Mouse (Mus musculus) neural tube, embryonic 12.5 days (tissue): ENCODE data around the gene Kcnj10. TPM values are rescaled to one million over a fixed set of nuclear protein-coding genes. Genes with fewer than 3 reads are reported as not detected.
A peak's percentile ranks its signal among the peaks of the same experiment; 100 is the strongest.

Experiments used
- ATAC-seq: fragments of 200-750 bp; cut with Nextera tagmentation; 2 replicates; pipeline ENCODE4 v1.8.0; 2017; ENCODE audit warnings: low read depth, mild to moderate bottlenecking, moderate TSS enrichment, moderate library complexity; ENCODE audit not compliant: low FRiP score
- H3K27ac ChIP-seq: fragments of 300-500 bp; sonication (generic); 2 replicates; pipeline ENCODE4 v1.5.1; 2016
- H3K27me3 ChIP-seq: fragments of 300-500 bp; sonication (generic); replicated peaks from 2 replicates; pipeline ENCODE4 v1.6.1; 2016; ENCODE audit warnings: mild to moderate bottlenecking
- H3K36me3 ChIP-seq: fragments of 300-500 bp; sonication (generic); 2 replicates; pipeline ENCODE4 v1.6.1; 2016; ENCODE audit warnings: mild to moderate bottlenecking
- H3K4me1 ChIP-seq: fragments of 300-500 bp; sonication (generic); 2 replicates; pipeline ENCODE4 v1.6.1; 2016
- H3K4me2 ChIP-seq: fragments of 300-500 bp; sonication (generic); replicated peaks from 2 replicates; pipeline ENCODE4 v1.6.1; 2016; ENCODE audit warnings: mild to moderate bottlenecking
- H3K4me3 ChIP-seq: fragments of 300-500 bp; sonication (generic); 2 replicates; pipeline ENCODE4 v1.5.1; 2016
- H3K9ac ChIP-seq: fragments of 300-500 bp; sonication (generic); 2 replicates; pipeline ENCODE4 v1.6.1; 2016; ENCODE audit warnings: mild to moderate bottlenecking
- H3K9me3 ChIP-seq: fragments of 300-500 bp; sonication (generic); 2 replicates; pipeline ENCODE4 v1.6.1; 2016; ENCODE audit warnings: mild to moderate bottlenecking
- WGBS: fragments of 180-500 bp; shearing (Covaris S2); methylation state at CpG from one replicate; pipeline ENCODE4 v1.1.7; 2016; 5-methylcytosine and 5-hydroxymethylcytosine counted together
- polyA plus RNA-seq: library from polyadenylated mRNA; unstranded; fragments of >200 nt; fragmentation: Nextera tagmentation; extraction: Ambion mirVana; gene quantifications from 2 replicates; pipeline ENCODE4 v1.2.1, GENCODE M21; 2016

Gene Kcnj10
- polyA plus RNA-seq, 1 experiment from 2014 or later = 1.3 TPM

DNA sequence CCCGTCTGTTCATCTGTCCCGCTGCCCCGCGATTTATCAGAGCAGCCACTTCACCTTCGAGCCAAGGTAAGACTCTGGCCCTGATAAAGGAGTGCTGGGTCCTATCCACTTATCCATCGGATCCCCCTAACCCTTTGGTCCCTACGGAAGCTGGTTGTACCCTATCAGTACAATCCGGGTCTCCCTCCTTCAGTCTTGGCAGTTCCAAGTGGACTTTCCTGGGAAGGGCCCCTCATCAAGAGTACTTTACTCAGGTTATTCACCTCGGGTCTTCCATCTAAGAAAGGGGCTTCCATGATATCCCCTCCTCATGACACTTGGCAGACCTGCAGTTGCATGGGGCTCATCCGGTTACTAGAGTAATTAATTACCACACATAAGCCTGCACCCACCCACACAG is 376 bp downstream of the Kcnj10 start:
- Histone ChIP-seq H3K36me3 (no peaks in the 10 kb centered on the region), H3K27me3 (peaks cover 11% of the 10 kb centered on the region; the same call in 1 of the 2 replicates), H3K4me2 (peak overlapping the region; percentile 68), H3K27ac (no peak overlapping the region), H3K4me3 (peak overlapping the region; percentile 55), H3K9ac (peak overlapping the region; percentile 48; the same call in 1 of the 2 replicates), H3K9me3 (no peaks in the 10 kb centered on the region), H3K4me1 (peaks cover 30% of the 10 kb centered on the region)
- peak; percentile 21 for ATAC-seq
- WGBS = 19% methylated on average over 10 of the region's 10 CpGs

DNA sequence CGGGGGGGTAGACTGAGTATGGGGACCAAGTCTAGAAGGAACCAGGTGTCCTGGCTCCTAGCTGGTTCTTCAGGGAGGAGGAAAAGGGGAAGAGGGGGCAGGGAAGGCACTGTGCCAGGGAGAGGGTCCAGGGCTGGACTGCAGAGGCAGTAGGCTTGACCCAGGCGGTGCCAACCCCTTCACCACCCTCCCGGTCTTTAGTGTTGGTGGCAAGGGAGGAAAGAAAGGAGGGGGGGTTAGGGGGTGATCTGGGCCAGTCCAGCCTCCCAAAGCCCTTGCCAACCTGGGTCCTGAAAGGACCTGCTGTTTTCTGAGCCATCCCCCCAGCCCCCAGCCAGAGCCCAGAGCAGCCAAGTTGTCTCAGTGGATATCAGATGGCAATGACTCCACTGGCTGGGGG is 1.7 kb downstream of the Kcnj10 start:
- H3K36me3 ChIP-seq = no peaks in the 10 kb centered on the region
- peaks cover 30% of the 10 kb centered on the region for H3K4me1 ChIP-seq
- no peaks in the 10 kb centered on the region for H3K9me3 ChIP-seq
- H3K27ac ChIP-seq = no peak overlapping the region
- WGBS = 90% methylated on average over 3 of the region's 3 CpGs
- H3K4me2 ChIP-seq = peak overlapping the region; percentile 68
- H3K27me3 ChIP-seq = peaks cover 11% of the 10 kb centered on the region; the same call in 1 of the 2 replicates
- no peak for ATAC-seq
- H3K4me3 ChIP-seq = no peak overlapping the region
- H3K9ac ChIP-seq = 0 out of 2 replicates have a peak overlapping the region, but pooled peaks have one; percentile 5

DNA sequence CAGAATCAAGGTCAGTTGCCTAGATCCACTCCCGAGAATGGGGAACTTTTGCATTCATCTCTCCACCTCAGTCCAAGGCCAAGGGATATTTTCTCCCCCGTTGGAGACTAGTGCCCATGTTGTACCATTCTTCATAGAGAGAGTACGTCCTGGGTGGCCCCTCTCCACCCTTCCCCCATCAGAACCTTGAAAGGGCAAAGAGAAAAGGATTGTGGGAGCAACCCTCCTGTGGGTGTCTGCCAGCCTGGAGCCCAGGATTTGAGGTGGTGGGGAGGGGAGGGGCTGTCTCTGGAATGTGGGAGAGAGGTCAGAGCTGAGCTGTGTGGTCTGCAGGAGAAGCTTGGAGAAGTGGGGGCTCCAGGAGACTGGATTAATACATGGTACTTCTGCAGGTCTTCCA is 2.9 kb downstream of the Kcnj10 start:
- H3K4me1 ChIP-seq = peaks cover 30% of the 10 kb centered on the region
- H3K36me3 ChIP-seq = no peaks in the 10 kb centered on the region
- no peak overlapping the region for H3K9ac ChIP-seq
- no peak overlapping the region for H3K27ac ChIP-seq
- H3K27me3 ChIP-seq = peaks cover 11% of the 10 kb centered on the region; the same call in 1 of the 2 replicates
- ATAC-seq = no peak
- no peak overlapping the region for H3K4me3 ChIP-seq
- 57% methylated on average over 3 of the region's 3 CpGs for WGBS
- no peak overlapping the region for H3K4me2 ChIP-seq
- no peaks in the 10 kb centered on the region for H3K9me3 ChIP-seq

DNA sequence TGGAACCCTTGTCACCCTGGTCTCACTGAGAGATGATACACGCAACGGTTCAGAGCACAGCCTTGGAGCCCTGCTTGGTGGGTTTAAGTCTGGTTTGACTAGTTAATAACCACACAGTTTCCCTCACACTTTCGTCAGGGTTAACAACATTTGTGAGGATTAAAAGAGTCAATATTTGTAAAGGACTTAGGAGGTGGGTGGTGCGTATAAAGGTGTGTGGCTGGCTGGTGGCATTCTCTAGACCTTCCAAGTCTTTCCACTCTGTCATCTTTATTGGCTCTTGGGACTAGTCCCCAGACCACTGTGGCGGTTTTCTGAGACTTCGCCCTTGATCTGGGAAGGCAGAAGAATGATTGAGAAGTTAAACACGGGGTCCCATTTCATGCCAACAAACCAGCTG is 3.8 kb downstream of the Kcnj10 start:
- Histone ChIP-seq H3K27ac (no peak overlapping the region), H3K4me1 (peaks cover 39% of the 10 kb centered on the region)
- WGBS = 88% methylated on average over 7 of the region's 7 CpGs

DNA sequence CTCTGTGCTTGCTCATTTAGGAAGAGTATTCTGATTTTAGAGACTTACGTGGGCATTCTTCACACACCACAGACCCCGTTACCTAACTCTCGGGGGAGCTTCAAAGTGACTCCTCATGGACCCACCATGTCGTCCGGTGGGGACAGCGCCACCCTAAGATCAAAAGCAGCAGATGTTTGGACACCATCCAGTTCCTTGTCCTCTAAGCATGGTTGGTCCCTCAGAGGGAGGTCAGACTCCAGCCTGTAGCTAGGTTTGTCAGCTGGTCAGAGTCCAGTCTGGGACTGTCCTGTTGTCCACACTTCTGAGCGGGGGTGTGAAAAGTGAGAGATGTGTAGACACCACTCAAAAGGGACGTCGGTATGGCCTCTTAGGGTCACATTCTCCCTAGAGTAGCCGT is 5.7 kb downstream of the Kcnj10 start:
- H3K4me3 ChIP-seq = no peak overlapping the region
- H3K9ac ChIP-seq = no peak overlapping the region
- WGBS = 89% methylated on average over 10 of the region's 10 CpGs
- H3K27ac ChIP-seq = no peak overlapping the region
- no peaks in the 10 kb centered on the region for H3K9me3 ChIP-seq
- H3K4me2 ChIP-seq = no peak overlapping the region
- no peak for ATAC-seq
- peaks cover 46% of the 10 kb centered on the region for H3K4me1 ChIP-seq
- H3K27me3 ChIP-seq = peaks cover 5% of the 10 kb centered on the region; the same call in 1 of the 2 replicates
- no peaks in the 10 kb centered on the region for H3K36me3 ChIP-seq

More for the DNA sequence above, 3.8 kb downstream of the Kcnj10 start:
- Histone ChIP-seq H3K4me2 (no peak overlapping the region), H3K9me3 (no peaks in the 10 kb centered on the region), H3K9ac (no peak overlapping the region), H3K27me3 (peaks cover 11% of the 10 kb centered on the region; the same call in 1 of the 2 replicates), H3K4me3 (no peak overlapping the region), H3K36me3 (no peaks in the 10 kb centered on the region)
- ATAC-seq = no peak

DNA sequence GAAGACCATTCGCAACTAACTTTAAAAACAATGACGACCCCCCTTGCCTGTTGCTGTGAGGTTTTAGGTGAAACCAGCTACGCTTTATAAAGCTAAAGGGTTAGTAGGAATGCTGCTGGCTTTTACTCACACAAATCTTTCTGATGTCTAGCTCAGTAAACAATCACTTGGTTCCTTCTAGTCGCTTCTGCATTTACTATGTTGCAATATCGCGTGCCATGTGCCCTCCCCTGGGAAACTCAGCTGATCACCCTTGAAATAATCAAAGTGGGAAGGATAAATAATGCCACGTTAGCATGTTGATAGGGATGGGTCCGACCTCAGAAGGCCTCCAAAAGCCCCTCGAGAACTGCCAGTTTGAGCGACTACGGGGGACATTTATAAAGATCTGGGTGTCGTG is 6.4 kb downstream of the Kcnj10 start:
- no peak overlapping the region for H3K9ac ChIP-seq
- H3K27me3 ChIP-seq = no peaks in the 10 kb centered on the region; the same call in 1 of the 2 replicates
- H3K4me2 ChIP-seq = no peak overlapping the region
- no peak overlapping the region for H3K27ac ChIP-seq
- peaks cover 44% of the 10 kb centered on the region for H3K4me1 ChIP-seq
- H3K36me3 ChIP-seq = no peaks in the 10 kb centered on the region
- H3K4me3 ChIP-seq = no peak overlapping the region
- no peaks in the 10 kb centered on the region for H3K9me3 ChIP-seq
- ATAC-seq = no peak
- 90% methylated on average over 12 of the region's 12 CpGs for WGBS

DNA sequence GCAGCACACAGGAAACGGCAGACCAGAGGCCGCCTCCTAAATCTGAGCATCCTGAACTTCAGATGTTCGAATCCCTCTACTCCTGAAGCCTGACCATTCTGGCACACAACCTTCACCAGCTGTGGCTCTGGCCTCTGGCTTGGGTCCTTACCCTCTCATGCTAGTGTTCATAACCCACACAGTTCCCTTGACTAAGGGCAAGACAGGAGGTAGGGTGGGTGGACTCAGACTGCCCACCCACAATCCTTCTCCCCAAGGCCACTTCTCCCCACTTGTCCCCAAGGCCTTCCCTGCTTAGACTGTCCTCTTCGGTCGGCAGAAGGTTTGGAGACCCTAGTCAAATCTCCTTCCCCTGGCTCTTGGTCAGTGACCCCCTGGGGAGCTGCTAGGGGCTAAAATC is 8.5 kb downstream of the Kcnj10 start:
- H3K4me3 ChIP-seq = no peak overlapping the region
- 37% methylated on average over 5 of the region's 5 CpGs for WGBS
- ATAC-seq = peak; percentile 31
- no peaks in the 10 kb centered on the region for H3K9me3 ChIP-seq
- no peaks in the 10 kb centered on the region for H3K27me3 ChIP-seq
- H3K27ac ChIP-seq = peak overlapping the region; percentile 82
- H3K4me1 ChIP-seq = peaks cover 29% of the 10 kb centered on the region
- peak overlapping the region; percentile 48; the same call in 1 of the 2 replicates for H3K9ac ChIP-seq
- peak overlapping the region; percentile 45 for H3K4me2 ChIP-seq
- no peaks in the 10 kb centered on the region for H3K36me3 ChIP-seq

DNA sequence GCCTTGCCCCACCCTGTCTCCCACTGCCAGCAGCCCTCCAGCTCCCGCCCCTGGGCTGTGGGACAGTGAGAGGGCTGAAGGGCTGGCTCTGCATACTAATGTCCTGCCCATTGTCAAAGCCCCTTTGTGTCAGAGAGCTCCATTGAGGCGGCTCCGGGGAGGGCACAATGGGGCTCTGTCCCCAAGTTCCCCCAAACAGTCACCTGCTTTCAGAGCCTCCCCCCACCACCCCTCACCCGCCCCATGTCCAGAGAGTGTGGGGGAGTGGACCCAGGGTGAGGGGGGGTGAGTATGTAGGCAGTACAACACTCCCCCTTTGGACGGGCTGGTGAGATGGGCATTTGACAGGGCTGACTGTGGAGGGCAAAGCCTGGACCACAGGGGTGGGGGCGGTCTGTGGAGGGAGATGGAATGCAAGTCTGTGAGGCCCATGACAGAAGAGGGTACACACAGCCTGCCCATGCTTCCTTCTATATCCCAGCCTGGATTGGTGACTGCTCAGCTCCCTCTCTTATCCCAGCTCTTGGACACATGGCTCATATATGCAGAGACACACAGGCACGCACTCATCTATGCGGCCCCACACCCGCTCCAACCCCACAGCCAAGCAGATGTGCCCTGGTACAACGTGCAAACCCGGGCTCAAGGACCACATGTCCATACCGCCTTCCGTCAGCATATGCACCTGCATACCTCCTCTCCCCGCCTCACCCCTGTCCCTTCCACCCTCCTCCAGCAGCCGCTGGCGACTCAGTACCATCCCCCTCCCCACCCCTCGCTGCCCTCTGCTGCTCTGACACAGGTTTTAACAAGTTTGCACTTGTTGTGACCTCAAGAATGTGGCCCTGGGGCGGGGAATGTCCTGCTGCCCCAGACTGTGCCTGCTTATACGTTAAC is 9.2 kb downstream of the Kcnj10 start:
- peak overlapping the region; percentile 82 for H3K27ac ChIP-seq
- peak; percentile 97 for ATAC-seq

DNA sequence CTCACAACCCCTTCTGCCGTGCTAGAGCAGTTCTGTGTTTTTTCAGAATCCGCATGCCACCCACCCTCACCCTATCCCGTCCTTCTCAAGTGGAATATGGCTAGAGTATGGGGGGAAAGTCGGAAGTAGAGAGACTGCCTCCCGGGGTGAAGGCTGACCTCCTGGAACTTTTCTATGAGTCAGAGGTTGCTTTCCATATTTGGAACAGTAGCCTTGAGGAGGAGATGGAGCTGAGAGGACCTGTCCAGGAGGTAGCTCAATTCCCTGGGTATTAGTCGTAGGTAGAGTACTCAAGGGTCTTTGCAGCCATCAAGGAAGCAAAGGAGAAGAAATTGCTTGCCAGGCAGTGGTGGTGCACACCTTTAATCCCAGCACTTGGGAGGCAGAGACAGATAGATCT is 11.0 kb downstream of the Kcnj10 start:
- H3K4me2 ChIP-seq = no peak overlapping the region
- WGBS = 74% methylated on average over 6 of the region's 6 CpGs
- no peak overlapping the region for H3K4me3 ChIP-seq
- no peak overlapping the region for H3K9ac ChIP-seq
- H3K27ac ChIP-seq = no peak overlapping the region
- H3K9me3 ChIP-seq = no peaks in the 10 kb centered on the region
- H3K4me1 ChIP-seq = peaks cover 35% of the 10 kb centered on the region
- no peaks in the 10 kb centered on the region for H3K27me3 ChIP-seq
- no peaks in the 10 kb centered on the region for H3K36me3 ChIP-seq
- no peak for ATAC-seq

More for the DNA sequence above, 9.2 kb downstream of the Kcnj10 start:
- Histone ChIP-seq H3K27me3 (no peaks in the 10 kb centered on the region), H3K9me3 (no peaks in the 10 kb centered on the region), H3K4me3 (no peak overlapping the region), H3K9ac (peak overlapping the region; percentile 48; the same call in 1 of the 2 replicates), H3K36me3 (no peaks in the 10 kb centered on the region), H3K4me1 (peaks cover 32% of the 10 kb centered on the region), H3K4me2 (peak overlapping the region; percentile 45)
- 3% methylated on average over 19 of the region's 19 CpGs for WGBS

DNA sequence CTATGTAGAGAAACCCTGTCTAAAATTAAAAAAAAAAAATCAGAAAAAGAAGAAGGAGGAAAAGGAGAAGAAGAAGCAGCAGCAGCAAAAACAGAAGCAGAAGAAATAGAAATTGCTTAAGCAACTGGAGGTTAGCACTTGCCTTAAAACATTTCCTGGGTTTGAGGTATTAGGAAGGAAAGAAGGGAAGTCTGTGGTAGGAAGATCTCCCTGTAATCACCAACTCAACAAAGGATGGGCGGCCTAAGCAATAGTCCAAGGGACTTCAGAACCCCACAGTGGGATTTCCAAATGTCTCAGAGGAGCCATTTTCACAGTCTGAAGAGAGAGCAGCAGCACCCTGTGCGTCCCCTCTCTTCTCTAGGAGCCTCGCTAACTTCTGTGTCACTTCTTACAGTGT is 11.4 kb downstream of the Kcnj10 start:
- no peaks in the 10 kb centered on the region for H3K36me3 ChIP-seq
- no peak overlapping the region for H3K27ac ChIP-seq
- ATAC-seq = no peak
- WGBS = 94% methylated on average over 3 of the region's 3 CpGs
- no peaks in the 10 kb centered on the region for H3K27me3 ChIP-seq
- H3K4me2 ChIP-seq = no peak overlapping the region
- H3K4me3 ChIP-seq = no peak overlapping the region
- peaks cover 35% of the 10 kb centered on the region for H3K4me1 ChIP-seq
- no peak overlapping the region for H3K9ac ChIP-seq
- no peaks in the 10 kb centered on the region for H3K9me3 ChIP-seq

DNA sequence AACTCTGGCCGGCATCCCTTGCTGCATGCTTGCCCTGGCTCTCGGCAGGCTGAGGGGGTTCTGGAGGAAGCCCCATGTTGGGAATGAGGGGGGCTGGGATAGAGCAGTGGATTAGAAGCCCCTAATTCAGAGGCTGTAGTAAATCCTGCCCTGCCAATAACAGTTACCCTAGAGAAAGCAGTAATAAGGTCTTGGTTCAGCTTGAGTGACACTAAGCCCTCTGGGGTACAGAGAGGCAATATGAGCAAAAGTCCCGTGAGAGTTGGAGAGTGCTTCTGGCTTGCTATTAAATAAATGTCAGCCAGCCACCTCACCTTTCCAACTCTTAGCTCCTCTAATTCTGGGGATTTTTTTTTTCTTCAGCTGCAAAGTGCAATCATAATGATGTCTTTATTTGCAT is 14.3 kb downstream of the Kcnj10 start:
- no peaks in the 10 kb centered on the region for H3K36me3 ChIP-seq
- H3K27me3 ChIP-seq = no peaks in the 10 kb centered on the region
- H3K9ac ChIP-seq = peak overlapping the region; percentile 41; the same call in 1 of the 2 replicates
- H3K4me2 ChIP-seq = no peak overlapping the region
- no peak overlapping the region for H3K27ac ChIP-seq
- 54% methylated on average over 3 of the region's 3 CpGs for WGBS
- H3K9me3 ChIP-seq = no peaks in the 10 kb centered on the region
- ATAC-seq = no peak
- H3K4me3 ChIP-seq = no peak overlapping the region
- peaks cover 32% of the 10 kb centered on the region for H3K4me1 ChIP-seq

DNA sequence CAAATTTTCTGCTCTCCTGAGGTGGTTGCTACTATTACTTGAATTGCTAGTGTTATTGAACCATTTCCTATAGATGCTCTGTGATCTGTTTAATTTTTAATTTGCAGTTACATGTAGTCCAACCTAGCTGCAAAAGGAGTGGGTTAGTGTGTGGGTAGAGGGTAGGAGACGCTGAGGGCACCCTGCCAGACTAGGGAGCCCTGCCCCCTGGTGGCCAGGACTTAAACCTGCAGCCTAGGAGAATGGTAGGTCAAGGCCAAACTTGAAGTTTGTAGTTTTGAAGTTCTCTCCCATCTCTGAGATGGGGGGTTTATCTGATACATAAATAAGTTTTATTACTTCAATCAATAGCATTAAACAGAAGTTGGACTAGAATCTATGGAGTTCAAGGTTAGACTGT is 16.5 kb downstream of the Kcnj10 start:
- no peak overlapping the region for H3K4me3 ChIP-seq
- H3K4me1 ChIP-seq = peaks cover 17% of the 10 kb centered on the region
- no peak overlapping the region for H3K4me2 ChIP-seq
- no peaks in the 10 kb centered on the region for H3K27me3 ChIP-seq
- H3K36me3 ChIP-seq = no peaks in the 10 kb centered on the region
- no peak overlapping the region for H3K9ac ChIP-seq
- WGBS = 4% methylated on average over 1 of the region's 1 CpGs
- H3K9me3 ChIP-seq = no peaks in the 10 kb centered on the region
- peak; percentile 41; the same call in 1 of the 2 replicates for ATAC-seq
- H3K27ac ChIP-seq = no peak overlapping the region
